Mouse (Mus musculus) brain, embryonic 14.5 days (tissue): Measurements from ENCODE around the gene Ptprt.

ENCODE experiments used
- CTCF ChIP-seq: fragments of 200-500 bp; IDR thresholded peaks from 2 replicates; pipeline ENCODE4 v1.5.1; 2012; ENCODE audit warnings: inconsistent platforms, mild to moderate bottlenecking, moderate library complexity, borderline replicate concordance; ENCODE audit not compliant: insufficient read depth, insufficient read length; ENCODE audit errors: extremely low read depth
- POLR2A ChIP-seq: fragments of 200-500 bp; IDR thresholded peaks from 2 replicates; pipeline ENCODE4 v1.6.1; 2012; ENCODE audit warnings: mild to moderate bottlenecking, inconsistent platforms, borderline replicate concordance; ENCODE audit not compliant: poor library complexity, insufficient read depth, insufficient read length, severe bottlenecking; ENCODE audit errors: extremely low read depth

DNA sequence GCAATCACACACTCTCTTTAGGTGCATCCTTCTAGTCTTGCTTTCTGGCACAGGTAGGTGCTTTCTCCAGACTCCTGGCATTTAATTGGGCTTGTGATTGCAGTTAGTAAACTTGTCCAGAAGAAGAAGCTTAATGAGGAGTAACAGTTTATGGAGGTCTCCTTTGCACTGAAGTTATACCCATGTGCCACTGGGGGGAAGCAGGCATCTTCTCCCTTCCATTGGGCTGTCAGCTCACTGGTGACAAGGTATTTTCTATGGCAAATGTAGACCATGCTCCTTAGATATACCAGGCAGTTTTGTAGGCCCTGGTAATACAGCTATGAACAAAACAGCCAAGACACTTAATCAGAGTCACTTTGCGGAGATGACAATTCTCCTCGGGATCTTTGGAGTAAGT lies 366.9 kb downstream of the Ptprt start:
- TF ChIP-seq POLR2A (no peak), CTCF (peak; percentile 31; the same call in 1 of the 2 replicates)
